Mouse (Mus musculus) embryonic facial prominence, embryonic 12.5 days (tissue): ENCODE data around the gene Vmn2r111. TPM values are rescaled to one million over a fixed set of nuclear protein-coding genes. Genes with fewer than 3 reads are reported as not detected.
"Not testable (repeated sequence)": the region's sequence is repeated elsewhere in the genome, so short reads cannot be mapped to it uniquely, and the experiment has no call there.

Experiments
- ATAC-seq: fragments of 200-750 bp; cut with Nextera tagmentation; 2 replicates; pipeline ENCODE4 v1.8.0; 2017; ENCODE audit not compliant: insufficient number of reproducible peaks, insufficient read depth, low FRiP score, low TSS enrichment
- H3K27ac ChIP-seq: fragments of 300-500 bp; sonication (generic); 2 replicates; pipeline ENCODE4 v1.5.1; 2016; ENCODE audit warnings: mild to moderate bottlenecking
- H3K27me3 ChIP-seq: fragments of 300-500 bp; sonication (generic); 2 replicates; pipeline ENCODE4 v1.6.1; 2016; ENCODE audit warnings: mild to moderate bottlenecking, moderate library complexity
- H3K36me3 ChIP-seq: fragments of 300-500 bp; sonication (generic); 2 replicates; pipeline ENCODE4 v1.6.1; 2016; ENCODE audit warnings: mild to moderate bottlenecking
- H3K4me1 ChIP-seq: fragments of 300-500 bp; sonication (generic); 2 replicates; pipeline ENCODE4 v1.6.1; 2016
- H3K4me2 ChIP-seq: fragments of 300-500 bp; sonication (generic); replicated peaks from 2 replicates; pipeline ENCODE4 v1.6.1; 2016; ENCODE audit warnings: mild to moderate bottlenecking, moderate library complexity
- H3K4me3 ChIP-seq: fragments of 300-500 bp; sonication (generic); 2 replicates; pipeline ENCODE4 v1.5.1; 2016; ENCODE audit warnings: mild to moderate bottlenecking
- H3K9ac ChIP-seq: fragments of 300-500 bp; sonication (generic); 2 replicates; pipeline ENCODE4 v1.6.1; 2016; ENCODE audit warnings: mild to moderate bottlenecking, moderate library complexity
- H3K9me3 ChIP-seq: fragments of 300-500 bp; sonication (generic); 2 replicates; pipeline ENCODE4 v1.6.1; 2016; ENCODE audit warnings: mild to moderate bottlenecking, moderate library complexity
- WGBS: fragments of 180-500 bp; shearing (Covaris S2); methylation state at CpG from one replicate; pipeline ENCODE4 v1.1.7; 2016; 5-methylcytosine and 5-hydroxymethylcytosine counted together
- polyA plus RNA-seq: library from polyadenylated mRNA; unstranded; fragments of >200 nt; fragmentation: Nextera tagmentation; extraction: Ambion mirVana; gene quantifications from 2 replicates; pipeline ENCODE4 v1.2.1, GENCODE M21; 2016

The Vmn2r111 gene
- not detected in 2 replicates for polyA plus RNA-seq

- not testable (repeated sequence) for H3K27ac ChIP-seq, H3K4me3 ChIP-seq, H3K27me3 ChIP-seq, H3K4me2 ChIP-seq, H3K4me1 ChIP-seq, H3K36me3 ChIP-seq, H3K9me3 ChIP-seq, ATAC-seq, H3K9ac ChIP-seq
- WGBS, result 52% methylated on average over 1 of the region's 1 CpGs
Observed at GRCm38 (mm10) chr17:22573382-22573781, at the start of gene Vmn2r111. Gene Vmn2r111 (minus strand): TSS chr17:22573482.

- H3K4me1 ChIP-seq, H3K27me3 ChIP-seq: not testable (repeated sequence)
Observed at GRCm38 (mm10) chr17:22600651-22601050, 27.4 kb upstream of the Vmn2r111 start, which contains the start of gene Vmn2r112. Gene Vmn2r112 (plus strand): TSS chr17:22600951.

GRCm38 (mm10) chr17:22520467-22520866, 52.8 kb downstream of the Vmn2r111 start:
- H3K9ac ChIP-seq, H3K27ac ChIP-seq, H3K27me3 ChIP-seq, H3K4me2 ChIP-seq, ATAC-seq, H3K9me3 ChIP-seq, H3K4me1 ChIP-seq, H3K4me3 ChIP-seq, H3K36me3 ChIP-seq: not testable (repeated sequence)
- WGBS, result 84% methylated on average over 7 of the region's 7 CpGs

More at GRCm38 (mm10) chr17:22600651-22601050, 27.4 kb upstream of the Vmn2r111 start, which contains the start of gene Vmn2r112:
- H3K36me3 ChIP-seq, H3K9me3 ChIP-seq, H3K4me3 ChIP-seq, H3K4me2 ChIP-seq, H3K9ac ChIP-seq, ATAC-seq, H3K27ac ChIP-seq: not testable (repeated sequence)

DNA sequence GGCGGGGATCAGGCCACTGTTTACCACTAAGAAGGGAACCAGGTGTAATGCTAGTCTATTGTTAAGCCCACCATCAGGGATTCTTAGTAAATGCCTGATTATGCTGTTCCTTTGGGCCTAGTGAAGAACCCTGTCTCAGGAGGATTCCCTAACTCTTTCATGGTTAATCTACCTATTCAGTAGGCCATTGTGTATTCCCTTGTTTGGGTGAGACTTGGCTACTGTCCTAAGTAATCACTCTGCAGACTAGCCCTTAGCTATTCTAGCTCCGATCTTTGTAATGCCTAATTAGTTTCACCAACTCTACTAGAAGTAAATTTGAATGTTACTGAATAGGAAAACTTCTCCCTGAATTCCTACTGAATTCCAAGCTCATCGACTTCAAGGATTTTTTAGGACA, 53.2 kb downstream of the Vmn2r111 start:
- H3K4me3 ChIP-seq, H3K4me1 ChIP-seq, H3K36me3 ChIP-seq, ATAC-seq, H3K27ac ChIP-seq, H3K9me3 ChIP-seq, H3K27me3 ChIP-seq, H3K9ac ChIP-seq, H3K4me2 ChIP-seq: not testable (repeated sequence)
- 75% methylated on average over 3 of the region's 3 CpGs for WGBS

DNA sequence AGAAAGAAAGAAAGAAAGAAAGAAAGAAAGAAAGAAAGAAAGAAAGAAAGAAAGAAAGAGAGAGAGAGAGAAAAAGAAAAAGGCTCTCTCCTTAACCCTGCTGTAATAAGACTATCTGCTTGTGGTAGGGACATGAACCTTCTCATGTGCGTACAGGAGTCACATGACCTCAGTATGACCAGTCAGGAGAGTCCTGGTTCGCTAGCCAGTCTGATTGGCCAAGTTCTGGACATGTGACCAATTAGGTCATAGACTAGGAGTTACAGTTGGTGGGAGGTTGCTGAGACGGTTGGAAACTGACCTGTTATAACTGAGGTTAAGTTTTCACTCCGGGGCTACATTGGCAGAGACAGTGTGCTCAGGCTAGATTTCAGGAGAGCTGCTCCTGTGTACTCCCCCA, 76.2 kb downstream of the Vmn2r111 start:
- no peak for ATAC-seq

More for the DNA sequence above, 76.2 kb downstream of the Vmn2r111 start:
- H3K4me3 ChIP-seq, result no peak overlapping the region
- no peaks in the 10 kb centered on the region for H3K27me3 ChIP-seq
- no peaks in the 10 kb centered on the region for H3K36me3 ChIP-seq
- no peaks in the 10 kb centered on the region for H3K9me3 ChIP-seq
- H3K4me1 ChIP-seq, result no peaks in the 10 kb centered on the region
- 76% methylated on average over 4 of the region's 4 CpGs for WGBS
- H3K4me2 ChIP-seq, result no peak overlapping the region
- no peak overlapping the region for H3K27ac ChIP-seq
- H3K9ac ChIP-seq, result no peak overlapping the region

Other genes starting within 250 kb of the Vmn2r111 start
- 16.3 and 17.1 TPM in 2 replicates for gene Zfp944, start 212.1 kb downstream of the Vmn2r111 start, polyA plus RNA-seq
- gene Zfp758, start 212.0 kb downstream of the Vmn2r111 start, polyA plus RNA-seq, result 9.7 and 10.5 TPM in 2 replicates
- 20.5 and 20.6 TPM in 2 replicates for gene Zfp946, start 149.3 kb downstream of the Vmn2r111 start, polyA plus RNA-seq
- gene Vmn2r112, start 27.5 kb upstream of the Vmn2r111 start, polyA plus RNA-seq, result not detected in 2 replicates